ENCODE assay signal across 8 mouse cellular contexts in genomic region chr8:40150911-40151797, GRCm38 (mm10).
DNase-seq lines count a peak whose midpoint lies in the region; ATAC-seq and TF ChIP-seq lines count a peak whose summit lies in the region.

No protein-coding gene starts in this region.

- TF ChIP-seq POLR2A in limb, embryonic 14.5 days (IDR thresholded peaks at IDR 0.05; ENCODE audit: borderline replicate concordance, extremely low read depth, insufficient read depth, insufficient read length), result no peak
- TF ChIP-seq POLR2A in testis, adult 2 months (IDR thresholded peaks at IDR 0.05; ENCODE audit: control insufficient read depth, low read depth, low read length), result no peak

- ATAC-seq in embryonic facial prominence, embryonic 14.5 days (ENCODE audit: low read depth), result peak; percentile 68
- no peak for ATAC-seq in heart, embryonic 11.5 days (replicated peaks; ENCODE audit: insufficient number of reproducible peaks, low FRiP score, low TSS enrichment)
- ATAC-seq in kidney, embryonic 15.5 days (replicated peaks; ENCODE audit: low FRiP score), result peak; percentile 86; the same call in 1 of the 2 replicates
- ATAC-seq in limb, embryonic 14.5 days (ENCODE audit: low FRiP score, low read depth), result peak; percentile 70; the same call in 1 of the 2 replicates
- ATAC-seq in midbrain, postnatal 0 days (ENCODE audit: low FRiP score), result peak; percentile 73; the same call in 1 of the 2 replicates

- no peaks in the 10 kb centered on the region for H3K4me1 ChIP-seq in embryonic facial prominence, embryonic 14.5 days (ENCODE audit: control insufficient read depth, insufficient read depth, low read length)
- H3K4me1 ChIP-seq in heart, embryonic 11.5 days (ENCODE audit: control insufficient read depth, insufficient read depth, low read length), result no peaks in the 10 kb centered on the region
- no peaks in the 10 kb centered on the region for H3K4me1 ChIP-seq in kidney, embryonic 15.5 days
- H3K4me1 ChIP-seq in limb, embryonic 14.5 days (ENCODE audit: control insufficient read depth, insufficient read depth, low read length), result no peaks in the 10 kb centered on the region
- peaks cover 3% of the 10 kb centered on the region; the same call in 1 of the 2 replicates for H3K4me1 ChIP-seq in midbrain, postnatal 0 days (ENCODE audit: insufficient read depth, low read length)
- H3K4me1 ChIP-seq in testis, adult 2 months (ENCODE audit: control insufficient read depth, insufficient read depth, low read length), result peaks cover 3% of the 10 kb centered on the region; the same call in 1 of the 2 replicates

- H3K9me3 ChIP-seq in embryonic facial prominence, embryonic 14.5 days (ENCODE audit: control insufficient read depth, low read length), result no peaks in the 10 kb centered on the region
- H3K9me3 ChIP-seq in heart, embryonic 11.5 days (replicated peaks; ENCODE audit: control insufficient read depth, low read length), result no peaks in the 10 kb centered on the region
- H3K9me3 ChIP-seq in kidney, embryonic 15.5 days (replicated peaks), result no peaks in the 10 kb centered on the region
- no peaks in the 10 kb centered on the region for H3K9me3 ChIP-seq in limb, embryonic 14.5 days (ENCODE audit: control insufficient read depth, low read length)
- no peaks in the 10 kb centered on the region for H3K9me3 ChIP-seq in midbrain, postnatal 0 days (ENCODE audit: low read length)

- peak overlapping the region; percentile 51 for H3K4me2 ChIP-seq in embryonic facial prominence, embryonic 14.5 days (ENCODE audit: low read depth, low read length)
- H3K4me2 ChIP-seq in heart, embryonic 11.5 days, result peak overlapping the region; percentile 63
- H3K4me2 ChIP-seq in kidney, embryonic 15.5 days, result peak overlapping the region; percentile 53
- H3K4me2 ChIP-seq in limb, embryonic 14.5 days (replicated peaks; ENCODE audit: low read depth, low read length, severe bottlenecking), result peak overlapping the region; percentile 44
- peak overlapping the region; percentile 49 for H3K4me2 ChIP-seq in midbrain, postnatal 0 days (ENCODE audit: low read depth, low read length, poor library complexity, severe bottlenecking)

- no peaks in the 10 kb centered on the region for H3K36me3 ChIP-seq in embryonic facial prominence, embryonic 14.5 days (ENCODE audit: control insufficient read depth, insufficient read depth, low read length)
- H3K36me3 ChIP-seq in heart, embryonic 11.5 days (ENCODE audit: control insufficient read depth, insufficient read depth, low read length), result no peaks in the 10 kb centered on the region
- no peaks in the 10 kb centered on the region for H3K36me3 ChIP-seq in kidney, embryonic 15.5 days
- no peaks in the 10 kb centered on the region for H3K36me3 ChIP-seq in limb, embryonic 14.5 days (ENCODE audit: control insufficient read depth, insufficient read depth, low read length)
- H3K36me3 ChIP-seq in midbrain, postnatal 0 days (ENCODE audit: insufficient read depth, low read length), result no peaks in the 10 kb centered on the region
- no peaks in the 10 kb centered on the region for H3K36me3 ChIP-seq in testis, adult 2 months (ENCODE audit: control insufficient read depth, insufficient read depth, low read length)

- peak overlapping the region; percentile 22 for H3K4me3 ChIP-seq in embryonic facial prominence, embryonic 14.5 days (ENCODE audit: low read depth, low read length)
- H3K4me3 ChIP-seq in heart, embryonic 11.5 days (ENCODE audit: low read depth, low read length), result peak overlapping the region; percentile 23; the same call in 1 of the 2 replicates
- peak overlapping the region; percentile 26 for H3K4me3 ChIP-seq in kidney, embryonic 15.5 days (replicated peaks)
- peak overlapping the region; percentile 20; the same call in 1 of the 2 replicates for H3K4me3 ChIP-seq in limb, embryonic 14.5 days (replicated peaks; ENCODE audit: low read length)
- peak overlapping the region; percentile 28 for H3K4me3 ChIP-seq in midbrain, postnatal 0 days (ENCODE audit: low read depth, low read length)
- no peak overlapping the region; the same call in 1 of the 2 replicates for H3K4me3 ChIP-seq in testis, adult 2 months (ENCODE audit: control insufficient read depth, low read depth, low read length)

- no peak overlapping the region for H3K9ac ChIP-seq in embryonic facial prominence, embryonic 14.5 days (ENCODE audit: low read depth, low read length)
- H3K9ac ChIP-seq in heart, embryonic 11.5 days (ENCODE audit: low read depth, low read length), result peak overlapping the region; percentile 18; the same call in 1 of the 2 replicates
- no peak overlapping the region for H3K9ac ChIP-seq in kidney, embryonic 15.5 days
- H3K9ac ChIP-seq in limb, embryonic 14.5 days (ENCODE audit: low read depth, low read length, severe bottlenecking), result peak overlapping the region; percentile 25; the same call in 1 of the 2 replicates
- 0 out of 2 replicates have a peak overlapping the region, but pooled peaks have one; percentile 29 for H3K9ac ChIP-seq in midbrain, postnatal 0 days (replicated peaks; ENCODE audit: low read length, poor library complexity, severe bottlenecking)

- no peaks in the 10 kb centered on the region for H3K27me3 ChIP-seq in embryonic facial prominence, embryonic 14.5 days (replicated peaks; ENCODE audit: control insufficient read depth, insufficient read depth, low read length)
- H3K27me3 ChIP-seq in heart, embryonic 11.5 days (ENCODE audit: control insufficient read depth, insufficient read depth, low read length), result no peaks in the 10 kb centered on the region
- H3K27me3 ChIP-seq in kidney, embryonic 15.5 days, result no peaks in the 10 kb centered on the region
- H3K27me3 ChIP-seq in limb, embryonic 14.5 days (ENCODE audit: control insufficient read depth, insufficient read depth, low read length), result no peaks in the 10 kb centered on the region
- H3K27me3 ChIP-seq in midbrain, postnatal 0 days (ENCODE audit: insufficient read depth, low read length), result no peaks in the 10 kb centered on the region
- no peaks in the 10 kb centered on the region for H3K27me3 ChIP-seq in testis, adult 2 months (ENCODE audit: control insufficient read depth, insufficient read depth, low read length)

- 15% methylated on average over 21 of the region's 21 CpGs for WGBS in embryonic facial prominence, embryonic 14.5 days
- 21% methylated on average over 21 of the region's 21 CpGs for WGBS in heart, embryonic 11.5 days (ENCODE audit: insufficient replicate concordance)
- 18% methylated on average over 21 of the region's 21 CpGs for WGBS in kidney, embryonic 15.5 days
- 22% methylated on average over 21 of the region's 21 CpGs for WGBS in limb, embryonic 14.5 days
- 10% methylated on average over 21 of the region's 21 CpGs for WGBS in midbrain, postnatal 0 days

- peak; percentile 87 for TF ChIP-seq CTCF in midbrain, postnatal 0 days (IDR thresholded peaks at IDR 0.05)
- peak; percentile 32; the same call in 1 of the 2 replicates for TF ChIP-seq CTCF in testis, adult 2 months (IDR thresholded peaks at IDR 0.05; ENCODE audit: control insufficient read depth, insufficient read depth, insufficient replicate concordance, low read depth, low read length)

- no peak overlapping the region for H3K27ac ChIP-seq in embryonic facial prominence, embryonic 14.5 days (replicated peaks; ENCODE audit: low read depth, low read length)
- H3K27ac ChIP-seq in heart, embryonic 11.5 days (ENCODE audit: low read depth, low read length), result no peak overlapping the region
- no peak overlapping the region for H3K27ac ChIP-seq in kidney, embryonic 15.5 days
- no peak overlapping the region for H3K27ac ChIP-seq in limb, embryonic 14.5 days (replicated peaks; ENCODE audit: low read depth, low read length)
- no peak overlapping the region for H3K27ac ChIP-seq in midbrain, postnatal 0 days (ENCODE audit: low read depth, low read length)
- H3K27ac ChIP-seq in testis, adult 2 months (ENCODE audit: control insufficient read depth, insufficient read depth, low read depth, low read length), result no peak overlapping the region

- DNase-seq in CD4-positive helper T cell, adult 2 months (ENCODE audit: low read depth, low spot score), result peak; percentile 16
- peak; percentile 18 to 40 for DNase-seq in adrenal gland, postnatal 4 days (ENCODE audit: low spot score in 2 of 2)
- DNase-seq in embryonic facial prominence, embryonic 14.5 days (ENCODE audit: low spot score), result peak; percentile 85
- DNase-seq in limb, embryonic 14.5 days (ENCODE audit: low spot score), result peak; percentile 79
- DNase-seq in midbrain, postnatal 0 days (ENCODE audit: low spot score), result peak; percentile 87

Comparison
In these comparisons a context has a peak if more than half of its experiments do, and no peak if none do; other contexts are left out.
1. DNase-seq: peak in every context shown above with its lines; median percentile 87 in midbrain, postnatal 0 days; 85 in embryonic facial prominence, embryonic 14.5 days; 79 in limb, embryonic 14.5 days; 29 in adrenal gland, postnatal 4 days; 16 in CD4-positive helper T cell, adult 2 months.
2. H3K9ac ChIP-seq: peak in heart, embryonic 11.5 days (single experiment), limb, embryonic 14.5 days (single experiment) and midbrain, postnatal 0 days (single experiment); none in embryonic facial prominence, embryonic 14.5 days (single experiment) and kidney, embryonic 15.5 days (single experiment).
3. Peak in every context shown above with its lines, with median percentiles within 50 percentile points of each other: H3K4me2 ChIP-seq.